Mouse (Mus musculus): Measurements from ENCODE around the gene Gfra1.

The Gfra1 gene

DNA sequence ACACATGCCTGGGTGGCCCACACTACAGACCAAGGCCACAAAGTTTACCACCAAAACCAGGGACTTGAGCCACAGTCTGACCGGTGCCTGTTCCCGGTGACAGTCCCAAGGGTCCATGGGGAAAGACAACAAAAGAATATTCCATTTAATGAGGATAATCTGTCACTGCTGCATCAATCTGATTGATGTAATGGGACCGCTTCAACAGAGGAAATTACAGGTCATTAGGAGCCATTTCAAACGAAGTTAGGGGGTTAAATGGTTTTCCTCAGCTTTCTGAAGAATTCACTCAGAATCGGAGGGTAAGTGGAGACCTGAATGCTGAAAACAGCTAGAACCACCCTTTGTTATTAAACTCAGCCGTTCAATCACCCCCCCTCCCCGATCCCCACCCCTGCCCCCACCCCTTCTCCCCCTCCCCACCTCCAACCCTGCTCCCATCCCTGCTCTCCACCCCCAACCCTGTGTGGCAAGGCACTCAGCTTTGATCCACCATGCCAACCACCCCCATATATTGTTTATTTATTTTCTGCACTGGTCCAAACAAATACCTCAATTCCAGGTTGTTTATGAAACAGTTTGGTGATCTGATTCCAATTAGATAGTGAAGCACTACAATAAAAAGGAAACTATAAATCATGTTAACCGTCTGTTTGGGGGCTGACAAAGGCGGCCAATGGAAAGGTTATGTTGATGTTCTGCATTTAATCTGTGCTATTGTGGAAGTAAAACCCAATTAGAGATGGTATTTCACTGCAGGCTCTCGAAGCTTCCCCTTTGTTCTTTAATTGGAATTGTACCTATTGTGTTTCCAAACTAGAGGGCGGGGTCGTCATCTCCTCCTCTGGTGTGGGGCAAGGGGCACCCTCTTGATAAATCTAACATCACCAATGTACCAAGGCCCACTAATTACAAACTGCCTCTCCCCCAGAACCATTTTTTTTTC lies 119.9 kb downstream of the Gfra1 start:
- no peak for DNase-seq (ENCODE audit: low read depth, low spot score)

DNA sequence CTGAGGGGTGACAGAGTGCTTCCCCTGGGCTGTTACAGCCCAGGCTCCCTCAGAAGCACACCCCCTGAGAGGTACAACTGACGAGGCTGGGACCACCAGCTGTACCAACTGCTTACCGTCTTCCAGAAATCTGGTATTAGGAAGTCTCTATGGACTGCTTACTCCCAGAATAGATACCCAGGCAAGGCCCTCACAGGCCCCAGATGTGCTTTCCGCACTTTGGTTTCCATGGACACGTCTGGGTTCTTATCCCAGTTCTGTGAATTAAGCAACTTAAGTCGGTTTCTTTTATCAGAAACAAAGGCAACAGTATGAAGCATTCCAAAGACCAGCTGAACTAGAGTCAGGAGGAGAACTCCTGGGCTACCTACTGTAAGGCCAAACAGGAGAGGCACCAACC lies 126.4 kb downstream of the Gfra1 start:
- no peak for DNase-seq (ENCODE audit: low read depth, low spot score)

GRCm38 (mm10) chr19:58328014-58328413 lies 127.7 kb downstream of the Gfra1 start:
- no peak for DNase-seq (ENCODE audit: low read depth, low spot score)

GRCm38 (mm10) chr19:58316474-58316873 lies 139.2 kb downstream of the Gfra1 start:
- DNase-seq (ENCODE audit: low read depth, low spot score) = no peak

GRCm38 (mm10) chr19:58315681-58316080 lies 140.0 kb downstream of the Gfra1 start:
- no peak for DNase-seq (ENCODE audit: low read depth, low spot score)

DNA sequence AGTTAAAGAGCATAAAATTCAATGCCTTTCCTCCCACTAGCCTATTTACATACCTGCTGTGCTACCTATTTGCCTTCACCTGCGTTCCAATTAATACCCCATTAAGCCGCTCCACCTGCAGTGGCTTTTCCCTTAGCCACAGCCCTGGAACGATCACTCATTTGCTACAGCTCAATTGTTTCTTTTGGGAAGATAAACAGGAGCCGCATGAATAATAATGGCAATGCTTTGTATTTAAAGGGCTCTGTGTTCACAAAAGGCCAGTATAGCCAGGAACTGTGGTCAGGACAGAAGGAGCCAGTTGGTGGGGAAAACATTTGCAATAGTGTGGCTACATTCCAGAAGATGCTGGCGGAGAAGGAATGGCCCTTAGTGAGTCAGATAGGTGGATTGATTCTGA lies 141.1 kb downstream of the Gfra1 start:
- no peak for DNase-seq (ENCODE audit: low read depth, low spot score)

DNA sequence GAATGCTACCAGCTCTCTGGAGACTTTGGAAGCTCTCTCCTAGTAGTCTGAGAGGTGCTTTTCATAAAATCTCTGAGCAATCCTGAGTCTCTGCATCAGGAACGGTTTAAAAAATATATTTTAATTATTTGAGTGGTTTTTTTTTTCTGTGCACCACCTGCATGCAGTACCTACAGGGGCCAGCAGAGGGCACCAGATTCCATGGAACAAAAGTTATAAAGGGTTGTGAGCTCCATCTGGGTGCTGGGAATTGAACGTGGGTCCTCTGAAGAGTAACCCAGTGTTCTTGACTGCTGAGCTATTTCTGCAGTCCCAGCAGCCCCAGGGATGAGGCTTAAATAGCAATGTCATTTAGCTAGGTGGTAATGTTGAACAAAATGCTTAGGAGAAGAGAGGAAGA lies 141.9 kb downstream of the Gfra1 start:
- no peak for DNase-seq (ENCODE audit: low read depth, low spot score)

DNA sequence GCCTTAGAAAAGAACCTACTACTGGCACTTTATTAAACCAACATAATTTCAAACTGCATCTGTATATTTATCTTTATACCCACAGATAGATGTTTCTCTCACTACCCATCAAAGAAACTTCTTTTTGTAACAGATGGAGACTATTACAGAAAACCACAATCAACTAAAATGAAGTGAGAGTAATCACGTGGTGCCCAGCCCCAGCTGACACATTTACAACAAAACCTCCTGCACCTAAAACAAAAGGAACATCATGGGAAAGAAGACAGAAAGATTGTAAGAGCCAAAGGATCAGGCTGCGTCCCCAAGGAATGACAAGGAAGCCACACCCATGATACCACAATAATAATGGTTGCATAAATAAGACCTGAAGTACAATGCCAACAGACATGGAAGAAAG lies 143.2 kb downstream of the Gfra1 start:
- DNase-seq (ENCODE audit: low read depth, low spot score) = no peak

DNA sequence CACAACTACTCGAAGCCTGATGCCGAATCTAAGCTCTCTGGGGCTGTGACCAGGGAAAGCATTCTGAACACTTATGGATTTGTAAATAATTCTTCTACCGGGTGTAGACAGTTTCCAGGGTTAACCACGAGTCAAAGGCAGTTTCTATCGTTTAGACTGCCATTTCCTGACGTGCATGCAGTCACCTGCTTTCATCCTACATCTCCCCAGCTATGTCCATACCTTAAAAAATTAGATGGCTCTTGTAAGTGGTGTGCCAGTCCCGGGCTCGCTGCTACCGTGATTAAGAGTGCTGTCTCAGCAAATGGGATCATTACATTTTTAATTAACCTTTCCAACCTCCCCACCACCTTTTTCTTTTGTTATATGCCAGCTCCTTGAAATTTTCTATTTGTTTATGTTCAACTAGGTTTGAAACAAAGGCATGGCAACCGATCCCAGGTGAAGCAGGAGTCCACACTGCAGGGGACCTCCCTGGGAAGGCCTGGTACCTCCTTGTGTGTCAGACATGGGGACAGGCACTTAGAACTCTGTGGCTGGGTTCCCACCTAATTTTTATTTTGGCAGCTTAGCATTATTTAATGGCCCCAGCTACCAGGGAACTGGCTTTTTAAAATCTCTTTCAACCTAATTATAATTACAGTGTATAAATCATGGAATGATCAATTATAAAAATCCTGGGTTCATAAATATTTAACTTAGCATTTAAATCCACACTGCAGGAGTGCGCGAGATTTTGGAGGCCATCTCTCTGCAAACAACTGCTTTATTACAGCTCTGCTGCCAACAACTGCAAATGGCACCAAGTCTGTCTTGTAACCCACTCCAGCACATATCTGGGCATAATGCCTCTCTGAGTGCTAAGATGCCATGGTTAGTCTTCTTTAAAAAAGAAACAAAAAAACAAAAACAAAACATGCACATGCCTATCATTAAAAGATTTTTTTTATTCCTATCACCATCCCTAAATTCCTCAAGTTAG lies 145.1 kb downstream of the Gfra1 start:
- DNase-seq (ENCODE audit: low read depth, low spot score) = no peak

- no peak for DNase-seq (ENCODE audit: low read depth, low spot score)
These were observed 146.0 kb downstream of the Gfra1 start for GRCm38 (mm10) chr19:58309620-58310275.

GRCm38 (mm10) chr19:58301105-58301504 lies 154.6 kb downstream of the Gfra1 start:
- no peak for DNase-seq (ENCODE audit: low read depth, low spot score)

GRCm38 (mm10) chr19:58297926-58298325 lies 157.8 kb downstream of the Gfra1 start:
- DNase-seq (ENCODE audit: low read depth, low spot score) = no peak

- DNase-seq (ENCODE audit: low read depth, low spot score) = no peak
These were observed 158.9 kb downstream of the Gfra1 start for GRCm38 (mm10) chr19:58296842-58297190.

- DNase-seq (ENCODE audit: low read depth, low spot score) = no peak
These were observed 159.5 kb downstream of the Gfra1 start for GRCm38 (mm10) chr19:58295986-58296841.

- no peak for DNase-seq (ENCODE audit: low read depth, low spot score)
These were observed 167.6 kb downstream of the Gfra1 start for GRCm38 (mm10) chr19:58288145-58288544.

DNA sequence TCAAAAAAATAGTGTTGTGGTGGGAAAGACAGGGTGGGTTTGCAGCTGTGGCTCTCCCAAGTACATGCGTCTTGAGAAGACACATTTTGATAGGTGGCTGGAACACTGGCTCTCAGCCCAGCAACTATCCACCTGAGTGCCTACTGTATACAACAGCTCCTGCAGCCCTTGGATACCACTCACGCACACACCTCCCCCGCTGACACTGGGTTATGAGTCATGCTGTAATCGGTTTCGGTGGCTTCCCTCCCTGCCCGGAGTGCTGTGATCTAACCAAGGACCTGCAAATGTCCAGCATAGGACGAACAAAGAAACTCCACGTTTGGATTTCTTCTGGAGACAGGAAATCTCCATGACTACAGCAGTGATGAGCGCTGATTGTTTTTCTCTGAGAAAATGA lies 180.4 kb downstream of the Gfra1 start:
- no peak for DNase-seq (ENCODE audit: low read depth, low spot score)

DNA sequence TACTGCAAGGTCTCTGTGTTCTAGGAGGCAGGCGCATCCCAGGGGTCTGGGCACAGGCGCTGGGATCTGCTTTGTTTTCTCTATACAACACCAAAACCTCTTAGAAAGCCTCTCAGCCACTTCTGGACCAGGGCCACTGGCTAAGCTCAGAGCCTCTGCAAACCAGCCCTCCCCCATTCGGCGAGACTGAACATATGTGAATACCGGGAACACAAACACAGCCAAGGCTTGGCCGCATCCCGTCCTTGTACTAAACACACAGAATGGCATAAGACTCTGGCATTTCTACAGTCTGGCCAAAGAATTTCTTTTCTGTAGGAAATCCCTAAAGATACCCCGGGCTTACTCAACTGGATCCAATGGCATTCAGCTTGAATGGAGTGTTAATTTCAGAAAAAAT lies 183.9 kb downstream of the Gfra1 start:
- no peak for DNase-seq (ENCODE audit: low read depth, low spot score)

- DNase-seq (ENCODE audit: low read depth, low spot score) = no peak
These were observed 184.9 kb downstream of the Gfra1 start for GRCm38 (mm10) chr19:58270778-58271177.

- DNase-seq (ENCODE audit: low read depth, low spot score) = no peak
These were observed 187.2 kb downstream of the Gfra1 start for GRCm38 (mm10) chr19:58268476-58268875.

DNA sequence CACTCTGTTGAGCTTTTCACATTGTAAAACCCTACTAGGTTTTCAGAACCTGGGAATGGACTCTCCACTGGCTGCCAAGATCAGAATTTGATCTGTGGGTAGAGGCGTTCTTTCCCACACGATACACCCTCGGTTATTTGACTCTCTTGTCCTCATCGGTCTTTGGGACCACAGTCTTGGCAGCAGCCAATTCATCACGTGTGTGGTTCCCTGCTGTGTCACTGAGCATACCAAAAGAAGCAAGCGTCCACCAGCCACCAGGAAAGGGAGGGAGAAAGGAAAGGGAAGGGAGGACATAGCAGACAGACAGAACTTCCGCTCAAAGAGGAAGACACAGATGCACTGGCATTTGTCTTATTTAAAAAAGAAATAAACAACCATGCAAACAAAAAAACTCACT lies 189.1 kb downstream of the Gfra1 start:
- no peak for DNase-seq (ENCODE audit: low read depth, low spot score)

DNA sequence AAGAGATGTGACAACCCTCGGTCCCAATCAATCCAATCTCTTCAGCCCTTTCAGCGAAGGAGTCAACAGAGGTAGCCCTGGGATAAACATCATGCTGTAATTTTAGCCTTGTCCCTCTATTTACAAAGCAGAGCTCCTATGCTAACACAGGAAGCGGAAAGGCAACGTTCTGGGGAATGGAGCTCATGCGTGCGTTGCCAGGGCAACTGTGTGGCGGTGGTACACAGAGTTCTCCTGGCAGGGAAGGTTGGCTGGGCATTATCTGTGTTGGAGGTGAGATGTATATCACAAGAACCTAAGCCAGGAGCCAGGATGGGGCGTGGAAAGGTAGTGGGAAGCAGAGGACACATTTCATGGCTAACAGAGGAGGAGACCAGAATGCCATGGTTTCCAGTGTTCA lies 194.8 kb downstream of the Gfra1 start:
- DNase-seq (ENCODE audit: low read depth, low spot score) = no peak

Data from retina, adult 2 months (tissue).